Mouse (Mus musculus) cerebellum, adult 2 months (tissue): ENCODE measurements around the gene Gm42674.

Source experiments
- CTCF ChIP-seq: fragments of 200-500 bp; IDR thresholded peaks from 2 replicates; pipeline ENCODE4 v1.5.1; 2011; ENCODE audit warnings: low read depth, mild to moderate bottlenecking, control low read depth, low read length, moderate library complexity, borderline replicate concordance; ENCODE audit not compliant: insufficient read depth
- POLR2A ChIP-seq: fragments of 200-500 bp; IDR thresholded peaks from 2 replicates; pipeline ENCODE4 v1.6.1; 2011; ENCODE audit warnings: low read length, control low read depth, borderline replicate concordance; ENCODE audit not compliant: insufficient read depth

DNA sequence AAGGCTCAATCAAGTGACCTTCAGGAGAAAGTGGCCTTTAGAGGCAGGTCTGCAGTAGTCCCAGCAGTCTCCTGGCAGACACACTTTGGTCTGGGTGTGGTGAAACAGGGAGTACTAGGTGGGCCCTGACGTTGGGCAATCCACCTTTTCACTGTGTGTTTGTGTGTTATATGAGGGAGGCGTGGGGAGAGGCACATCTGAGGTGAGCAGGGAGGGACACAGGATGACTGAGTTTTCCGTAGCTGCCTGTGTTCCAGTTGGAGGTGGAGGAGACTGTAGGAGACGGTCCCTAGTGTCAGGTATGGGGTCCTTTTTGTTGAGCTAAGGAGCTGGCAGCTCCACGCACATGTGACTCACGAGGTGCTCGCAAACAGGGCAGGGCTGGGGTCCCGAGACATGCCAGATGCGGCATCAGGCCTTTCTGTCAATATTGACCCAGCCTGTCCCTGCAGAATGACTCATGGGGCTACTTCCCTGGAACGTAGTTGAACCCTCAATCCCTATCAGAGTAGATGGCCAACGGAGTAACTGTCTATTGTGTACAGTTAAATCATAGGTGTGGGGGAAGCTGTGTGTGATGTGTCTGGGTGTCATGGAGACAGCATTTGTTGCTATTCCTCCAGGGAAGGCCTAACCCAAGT is 13.0 kb downstream of the Gm42674 start:
- no peak for TF ChIP-seq CTCF
- no peak for TF ChIP-seq POLR2A
